1 mouse cellular context compared by ENCODE assay signal in genomic region chr19:47579225-47579787, GRCm38 (mm10).
A peak's percentile ranks its signal among the peaks of the same experiment; 100 is the strongest.
TF ChIP-seq lines count a peak whose summit lies in the region.

Gene Slk (plus strand): TSS chr19:47579678.

TF ChIP-seq in MEL, 35 proteins besides CTCF, POLR2A, EP300 and RAD21 (continued from another document):
- TF ChIP-seq MYB (IDR thresholded peaks at IDR 0.05; ENCODE audit: low read depth, low read length) = no peak; the same call in 1 of the 2 replicates
- TF ChIP-seq MAX (IDR thresholded peaks at IDR 0.05; ENCODE audit: low read length) = peak; percentile 81
- TF ChIP-seq ZC3H11A (IDR thresholded peaks at IDR 0.05; ENCODE audit: low read depth, low read length) = no peak
- TF ChIP-seq HCFC1 (IDR thresholded peaks at IDR 0.05; ENCODE audit: low read depth, low read length) = peak; percentile 29; the same call in 1 of the 2 replicates
- TF ChIP-seq MAFK (IDR thresholded peaks at IDR 0.05; ENCODE audit: borderline replicate concordance, low read depth, low read length) = no peak
